Mouse (Mus musculus) MEL (cell line): ENCODE data around the gene Hpgds. TPM values are rescaled to one million over a fixed set of nuclear protein-coding genes. Genes with fewer than 3 reads are reported as not detected.

ENCODE experiments used
- DNase-seq: peaks from one replicate; pipeline ENCODE4 v3.0.0; 2011; ENCODE audit warnings: low read depth, low spot score
- H3K27ac ChIP-seq: 2 replicates; pipeline ENCODE4 v1.5.1; 2012; ENCODE audit warnings: low read depth, mild to moderate bottlenecking, control low read depth, low read length, moderate library complexity; ENCODE audit not compliant: control insufficient read depth
- H3K27me3 ChIP-seq, 2 experiments: fragments of 150-350 bp in 1 of 2; sonication (generic) in 1 of 2; 2 replicates each; pipeline ENCODE4 v1.6.1; 2012; ENCODE audit warnings: low read length in 2 of 2, mild to moderate bottlenecking in 2 of 2, improper control_type of control experiment in 1 of 2, moderate library complexity in 1 of 2; ENCODE audit not compliant: insufficient read depth in 2 of 2, control insufficient read depth in 1 of 2
- H3K36me3 ChIP-seq, 2 experiments: 2 replicates each; pipeline ENCODE4 v1.6.1; 2012 to 2014; ENCODE audit warnings: low read length in 2 of 2, improper control_type of control experiment in 1 of 2, inconsistent platforms in 1 of 2, mild to moderate bottlenecking in 1 of 2; ENCODE audit not compliant: insufficient read depth in 2 of 2, control insufficient read depth in 1 of 2
- H3K4me1 ChIP-seq, 2 experiments: fragments of 150-350 bp in 1 of 2; sonication (generic) in 1 of 2; 2 replicates each; pipeline ENCODE4 v1.6.1; 2012; ENCODE audit warnings: low read length in 2 of 2, improper control_type of control experiment in 1 of 2, mild to moderate bottlenecking in 1 of 2; ENCODE audit not compliant: insufficient read depth in 2 of 2, control insufficient read depth in 1 of 2
- H3K4me3 ChIP-seq, 2 experiments: fragments of 150-350 bp in 1 of 2; sonication (generic) in 1 of 2; 2 replicates each; pipeline ENCODE4 v1.5.1; 2012; ENCODE audit warnings: low read depth in 2 of 2, low read length in 2 of 2, mild to moderate bottlenecking in 2 of 2, moderate library complexity in 2 of 2, control low read depth in 1 of 2, improper control_type of control experiment in 1 of 2; ENCODE audit not compliant: control insufficient read depth in 1 of 2, insufficient read depth in 1 of 2
- H3K79me2 ChIP-seq: 2 replicates; pipeline ENCODE4 v1.6.1; 2012; ENCODE audit warnings: mild to moderate bottlenecking, low read length, moderate library complexity; ENCODE audit not compliant: control insufficient read depth, poor library complexity, insufficient read depth
- H3K9ac ChIP-seq: 2 replicates; pipeline ENCODE4 v1.6.1; 2012; ENCODE audit warnings: low read depth, mild to moderate bottlenecking, control low read depth, low read length, moderate library complexity; ENCODE audit not compliant: control insufficient read depth, poor library complexity, severe bottlenecking
- H3K9me3 ChIP-seq: fragments of 150-350 bp; sonication (generic); replicated peaks from 2 replicates; pipeline ENCODE4 v1.6.1; 2012; ENCODE audit warnings: mild to moderate bottlenecking, low read length, improper control_type of control experiment, moderate library complexity; ENCODE audit not compliant: insufficient read depth
- BHLHE40 ChIP-seq: IDR thresholded peaks from 2 replicates; pipeline ENCODE4 v1.6.1; 2012; ENCODE audit warnings: low read depth, mild to moderate bottlenecking, inconsistent platforms, low read length, improper control_type of control experiment, borderline replicate concordance
- CHD1 ChIP-seq: IDR thresholded peaks from 2 replicates; pipeline ENCODE4 v1.6.1; 2012; ENCODE audit warnings: low read depth, mild to moderate bottlenecking, inconsistent platforms, low read length, improper control_type of control experiment
- CHD2 ChIP-seq: IDR thresholded peaks from 2 replicates; pipeline ENCODE4 v1.6.1; 2011; ENCODE audit warnings: low read length, improper control_type of control experiment
- CTCF ChIP-seq, 3 experiments: IDR thresholded peaks in 2 of 3; conservative IDR thresholded peaks in 1 of 3; 2 replicates each; pipeline ENCODE4 v1.5.1; 2011 to 2012; ENCODE audit warnings: low read length in 3 of 3, low read depth in 2 of 3, mild to moderate bottlenecking in 2 of 3, improper control_type of control experiment in 1 of 3, inconsistent platforms in 1 of 3, mixed read lengths in 1 of 3, moderate library complexity in 1 of 3; ENCODE audit not compliant: control insufficient read depth in 1 of 3, insufficient read depth in 1 of 3, poor library complexity in 1 of 3, severe bottlenecking in 1 of 3
- E2F4 ChIP-seq: IDR thresholded peaks from 2 replicates; pipeline ENCODE4 v1.6.1; 2011; ENCODE audit warnings: low read depth, low read length, improper control_type of control experiment, borderline replicate concordance
- EP300 ChIP-seq, 2 experiments: IDR thresholded peaks; 2 replicates each; pipeline ENCODE4 v1.6.1; 2011; ENCODE audit warnings: improper control_type of control experiment in 2 of 2, low read length in 2 of 2, low read depth in 1 of 2, mild to moderate bottlenecking in 1 of 2
- ETS1 ChIP-seq: IDR thresholded peaks from 2 replicates; pipeline ENCODE4 v1.6.1; 2012; ENCODE audit warnings: low read depth, mild to moderate bottlenecking, inconsistent platforms, low read length, improper control_type of control experiment, moderate library complexity
- GATA1 ChIP-seq: IDR thresholded peaks from 2 replicates; pipeline ENCODE4 v1.6.1; 2011; ENCODE audit warnings: low read depth, low read length, improper control_type of control experiment
- JUND ChIP-seq: IDR thresholded peaks from 2 replicates; pipeline ENCODE4 v1.6.1; 2011; ENCODE audit warnings: low read depth, mild to moderate bottlenecking, improper control_type of control experiment, low read length
- KAT2A ChIP-seq: conservative IDR thresholded peaks from 2 replicates; pipeline ENCODE4 v1.6.1; 2012; ENCODE audit warnings: low read depth, low read length, improper control_type of control experiment, inconsistent platforms
- MAX ChIP-seq: IDR thresholded peaks from 2 replicates; pipeline ENCODE4 v1.6.1; 2011; ENCODE audit warnings: low read length, improper control_type of control experiment
- MAZ ChIP-seq: IDR thresholded peaks from 2 replicates; pipeline ENCODE4 v1.6.1; 2012; ENCODE audit warnings: low read depth, mild to moderate bottlenecking, inconsistent platforms, low read length, improper control_type of control experiment
- MEF2A ChIP-seq: IDR thresholded peaks from 2 replicates; pipeline ENCODE4 v1.6.1; 2014; ENCODE audit warnings: low read depth, mild to moderate bottlenecking, inconsistent platforms, low read length, improper control_type of control experiment; ENCODE audit not compliant: poor library complexity, insufficient replicate concordance, severe bottlenecking; ENCODE audit errors: extremely low read depth
- MXI1 ChIP-seq: IDR thresholded peaks from 2 replicates; pipeline ENCODE4 v1.6.1; 2011; ENCODE audit warnings: mild to moderate bottlenecking, low read depth, low read length, improper control_type of control experiment
- MYB ChIP-seq: IDR thresholded peaks from 2 replicates; pipeline ENCODE4 v1.6.1; 2011; ENCODE audit warnings: mild to moderate bottlenecking, low read depth, low read length, improper control_type of control experiment
- MYC ChIP-seq: IDR thresholded peaks from 2 replicates; pipeline ENCODE4 v1.6.1; 2011; ENCODE audit warnings: low read depth, mild to moderate bottlenecking, low read length, improper control_type of control experiment, moderate library complexity
- POLR2AphosphoS2 ChIP-seq: IDR thresholded peaks from 2 replicates; pipeline ENCODE4 v1.6.1; 2011; ENCODE audit warnings: low read length, improper control_type of control experiment
- RAD21 ChIP-seq: IDR thresholded peaks from 2 replicates; pipeline ENCODE4 v1.6.1; 2011; ENCODE audit warnings: mild to moderate bottlenecking, low read depth, low read length, improper control_type of control experiment
- SIN3A ChIP-seq: IDR thresholded peaks from 2 replicates; pipeline ENCODE4 v1.6.1; 2012; ENCODE audit warnings: low read length, improper control_type of control experiment, inconsistent platforms
- SMC3 ChIP-seq: IDR thresholded peaks from 2 replicates; pipeline ENCODE4 v1.6.1; 2011; ENCODE audit warnings: low read depth, low read length, improper control_type of control experiment
- TAL1 ChIP-seq: IDR thresholded peaks from 2 replicates; pipeline ENCODE4 v1.6.1; 2012; ENCODE audit warnings: mild to moderate bottlenecking, inconsistent platforms, low read length, moderate library complexity, mixed read lengths
- TBP ChIP-seq: IDR thresholded peaks from 2 replicates; pipeline ENCODE4 v1.8.0; 2011; ENCODE audit warnings: low read depth, low read length, improper control_type of control experiment
- TCF12 ChIP-seq: IDR thresholded peaks from 2 replicates; pipeline ENCODE4 v1.6.1; 2014; ENCODE audit warnings: low read depth, mild to moderate bottlenecking, inconsistent platforms, low read length, improper control_type of control experiment, moderate library complexity
- UBTF ChIP-seq: IDR thresholded peaks from 2 replicates; pipeline ENCODE4 v1.6.1; 2012; ENCODE audit warnings: low read depth, mild to moderate bottlenecking, inconsistent platforms, low read length, improper control_type of control experiment, moderate library complexity, borderline replicate concordance; ENCODE audit not compliant: insufficient read depth
- USF1 ChIP-seq: IDR thresholded peaks from 2 replicates; pipeline ENCODE4 v1.6.1; 2014; ENCODE audit warnings: low read depth, mild to moderate bottlenecking, inconsistent platforms, low read length, improper control_type of control experiment, moderate library complexity
- USF2 ChIP-seq, 2 experiments: IDR thresholded peaks; 2 replicates each; pipeline ENCODE4 v1.6.1; 2011 to 2012; ENCODE audit warnings: improper control_type of control experiment in 2 of 2, low read length in 2 of 2, borderline replicate concordance in 1 of 2, inconsistent platforms in 1 of 2, low read depth in 1 of 2, mild to moderate bottlenecking in 1 of 2; ENCODE audit not compliant: insufficient read depth in 1 of 2
- ZC3H11A ChIP-seq: IDR thresholded peaks from 2 replicates; pipeline ENCODE4 v1.6.1; 2012; ENCODE audit warnings: low read depth, mild to moderate bottlenecking, inconsistent platforms, low read length, improper control_type of control experiment
- ZKSCAN1 ChIP-seq: IDR thresholded peaks from 2 replicates; pipeline ENCODE4 v1.6.1; 2012; ENCODE audit warnings: low read depth, mild to moderate bottlenecking, inconsistent platforms, low read length, improper control_type of control experiment, moderate library complexity
- ZNF384 ChIP-seq: IDR thresholded peaks from 2 replicates; pipeline ENCODE4 v1.6.1; 2012; ENCODE audit warnings: low read depth, mild to moderate bottlenecking, inconsistent platforms, low read length, improper control_type of control experiment
- polyA plus RNA-seq, 2 experiments: library from polyadenylated mRNA; stranded (reverse) in 1 of 2; unstranded in 1 of 2; fragments of >175 nt in 1 of 2; fragments of >200 nt in 1 of 2; gene quantifications; 2 replicates each; pipeline versions ENCODE4 v1.2.1 to v1.2.4; 2012; ENCODE audit warnings: low replicate concordance in 2 of 2, low read depth in 1 of 2; ENCODE audit not compliant: insufficient read length in 2 of 2, insufficient read depth in 1 of 2, missing spikeins in 1 of 2
- total RNA-seq: library from RNA; depleted of rRNA; stranded (reverse); fragments of 300-350 nt; gene quantifications from 2 replicates; pipeline ENCODE4 v1.2.3, GENCODE M21; 2012

Hpgds gene
- total and polyA plus RNA-seq, 3 experiments, result 0.13 TPM; not detected in 2

DNA sequence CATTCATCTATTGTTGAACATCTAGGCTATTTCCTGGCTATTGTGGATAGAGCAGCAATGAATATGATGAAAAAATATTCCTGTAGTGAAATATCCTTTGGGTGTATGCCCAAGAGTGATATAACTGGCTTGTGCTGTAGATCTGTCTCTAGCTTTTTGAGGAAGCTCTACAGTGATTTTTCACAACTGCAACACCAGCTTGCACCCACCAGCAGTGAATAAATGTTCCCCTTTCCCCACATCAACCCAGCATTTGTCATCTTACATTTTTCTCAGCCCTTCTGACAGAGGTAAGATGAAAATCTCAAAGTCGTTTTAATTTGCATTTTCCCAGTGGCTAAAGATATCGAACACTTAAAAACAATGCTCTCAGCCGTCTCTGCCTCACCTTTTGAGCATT, 8.9 kb upstream of the Hpgds start:
- H3K4me1 ChIP-seq, result no peaks in the 10 kb centered on the region
- no peaks in the 10 kb centered on the region for H3K79me2 ChIP-seq
- no peaks in the 10 kb centered on the region for H3K9me3 ChIP-seq
- no peak for TF ChIP-seq MYB
- no peak for TF ChIP-seq E2F4
- TF ChIP-seq SMC3, result no peak
- TF ChIP-seq USF2 (IDR thresholded peaks at IDR 0.05; ENCODE audit: borderline replicate concordance in 1 of 2, insufficient read depth in 1 of 2, low read depth in 1 of 2, low read length in 2 of 2), result no peak
- TF ChIP-seq KAT2A, result no peak
- no peak for TF ChIP-seq CHD1
- TF ChIP-seq MYC, result no peak
- no peak for TF ChIP-seq ZC3H11A
- no peak for TF ChIP-seq MAZ
- no peak for TF ChIP-seq CHD2
- no peak for TF ChIP-seq MAX
- TF ChIP-seq RAD21, result no peak
- no peak for TF ChIP-seq BHLHE40
- TF ChIP-seq JUND, result no peak
- no peak for TF ChIP-seq MXI1
- no peak for TF ChIP-seq USF1
- TF ChIP-seq ZNF384, result no peak
- TF ChIP-seq, all 39 proteins: peak for 0
- Histone ChIP-seq H3K27me3 (no peaks in the 10 kb centered on the region), H3K4me3 (no peak overlapping the region), H3K27ac (no peak overlapping the region), H3K9ac (no peak overlapping the region), H3K36me3 (no peaks in the 10 kb centered on the region)
- DNase-seq, result no peak

DNA sequence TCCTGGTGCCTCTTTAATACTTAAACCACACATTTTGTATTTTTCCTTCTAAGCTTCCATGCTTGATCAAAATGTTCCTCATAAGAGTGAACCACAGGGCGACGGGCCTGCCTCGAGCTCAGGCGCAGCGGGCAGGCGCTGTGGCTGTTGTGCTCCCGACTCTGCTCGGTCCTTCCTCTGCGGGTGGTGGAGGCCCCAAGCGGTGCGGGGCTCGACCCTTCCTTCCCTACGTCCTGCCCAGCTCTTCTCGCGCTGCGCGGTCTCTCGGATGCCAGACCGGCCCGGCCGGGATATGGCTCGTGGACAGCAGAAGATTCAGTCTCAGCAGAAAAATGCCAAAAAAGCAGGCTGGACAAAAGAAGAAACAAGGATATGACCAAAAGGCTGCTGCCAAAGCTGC, 6.0 kb upstream of the Hpgds start:
- H3K9ac ChIP-seq, result no peak overlapping the region
- H3K9me3 ChIP-seq, result no peaks in the 10 kb centered on the region
- TF ChIP-seq ZC3H11A (no peak), GATA1 (no peak), SIN3A (no peak), SMC3 (no peak), TAL1 (no peak), CTCF (IDR thresholded peaks at IDR 0.05 in 2 of 3, conservative IDR thresholded peaks at IDR 0.05 in 1 of 3; ENCODE audit: control insufficient read depth in 1 of 3, insufficient read depth in 1 of 3, low read depth in 2 of 3, low read length in 3 of 3, poor library complexity in 1 of 3, severe bottlenecking in 1 of 3) (no peak), USF1 (no peak), ETS1 (no peak), ZKSCAN1 (no peak), TBP (no peak), POLR2AphosphoS2 (no peak), TCF12 (no peak), CHD2 (no peak), MEF2A (no peak), UBTF (no peak), EP300 (IDR thresholded peaks at IDR 0.05; ENCODE audit: low read depth in 1 of 2, low read length in 2 of 2) (no peak), KAT2A (no peak), CHD1 (no peak)
- no peak overlapping the region for H3K4me3 ChIP-seq
- no peaks in the 10 kb centered on the region for H3K79me2 ChIP-seq
- no peaks in the 10 kb centered on the region for H3K4me1 ChIP-seq
- DNase-seq, result no peak
- H3K27me3 ChIP-seq, result no peaks in the 10 kb centered on the region
- no peak overlapping the region for H3K27ac ChIP-seq
- no peaks in the 10 kb centered on the region for H3K36me3 ChIP-seq
